Mouse (Mus musculus): ENCODE results near the gene Osbpl7.

Gene Osbpl7

DNA sequence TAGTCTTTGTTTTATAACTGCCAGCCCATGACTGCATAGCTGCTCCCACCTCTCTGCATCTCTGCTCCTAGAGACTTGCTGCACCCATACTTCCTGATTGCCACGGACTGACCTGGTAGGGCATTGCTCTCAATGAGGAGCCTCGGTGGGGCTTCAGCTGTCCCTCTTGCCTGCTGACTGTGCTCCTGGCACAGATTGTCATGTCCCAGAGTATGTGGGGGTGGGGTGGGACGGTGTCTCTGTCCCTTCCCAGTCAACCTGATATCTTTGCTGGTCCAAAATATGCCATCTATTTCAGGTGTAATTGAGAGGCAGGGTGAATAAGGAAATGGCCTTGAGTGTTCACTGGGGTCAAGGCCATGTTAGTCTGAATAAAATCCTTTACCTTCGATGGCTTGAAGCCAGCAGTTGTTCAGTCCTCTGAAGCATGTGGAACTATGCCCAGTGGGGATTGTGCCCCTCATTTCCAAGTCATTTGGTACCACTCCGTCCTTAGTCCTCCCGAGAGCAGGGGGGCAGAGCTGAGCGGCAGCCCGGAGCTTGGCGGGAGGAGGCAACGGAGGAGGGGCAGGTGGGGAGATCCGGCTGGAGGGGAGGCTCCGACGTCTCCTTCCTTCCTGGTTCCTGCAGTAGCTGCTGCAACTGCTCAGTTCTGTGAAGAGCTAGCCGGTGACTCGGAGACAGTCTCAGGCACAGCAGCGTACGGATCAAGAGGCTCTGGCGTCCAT is at the start of gene Osbpl7:
Osbpl7 (plus strand) TSS at position 413 of the 728 bp plus-strand sequence.
- DNase-seq (ENCODE audit: low read depth, low spot score) = peak; percentile 66

- no peak for DNase-seq (ENCODE audit: low read depth, low spot score)
Observed at GRCm38 (mm10) chr11:97003170-97003569, 47.3 kb upstream of the Osbpl7 start.

DNA sequence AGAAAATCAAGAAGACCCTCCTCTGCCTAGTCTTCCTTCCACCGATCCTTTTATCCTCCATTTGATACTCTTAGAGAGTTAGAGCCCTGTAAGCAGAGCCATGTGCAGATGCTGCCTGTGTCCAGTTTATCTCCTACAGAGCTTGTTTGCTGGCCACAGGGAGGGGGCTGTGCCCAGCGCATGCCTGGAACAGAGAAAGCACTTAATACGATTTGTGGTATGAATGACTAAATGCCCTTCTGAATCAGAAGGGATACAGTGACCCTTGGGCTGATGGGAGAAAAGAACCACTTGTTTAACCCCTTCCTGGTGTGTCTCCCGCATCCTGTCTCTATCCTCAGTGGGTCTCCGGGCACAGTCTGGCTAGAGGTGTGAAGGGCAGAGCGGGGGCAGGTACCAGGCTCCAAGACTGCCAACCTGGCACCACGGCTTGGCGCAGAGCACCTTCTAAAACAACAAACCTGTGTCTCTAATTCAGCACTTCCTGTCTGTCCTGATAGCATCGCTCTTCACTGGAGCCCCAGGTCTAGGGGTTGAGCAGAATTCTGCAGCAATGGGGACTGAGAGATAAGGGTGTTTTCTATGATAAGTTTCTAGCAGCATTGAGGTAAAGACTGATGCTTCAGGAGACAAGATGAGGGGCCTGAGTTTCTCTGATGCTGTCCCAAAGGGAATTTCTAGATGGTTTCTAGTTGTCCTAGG is 43.2 kb upstream of the Osbpl7 start:
- DNase-seq (ENCODE audit: low read depth, low spot score) = no peak

DNA sequence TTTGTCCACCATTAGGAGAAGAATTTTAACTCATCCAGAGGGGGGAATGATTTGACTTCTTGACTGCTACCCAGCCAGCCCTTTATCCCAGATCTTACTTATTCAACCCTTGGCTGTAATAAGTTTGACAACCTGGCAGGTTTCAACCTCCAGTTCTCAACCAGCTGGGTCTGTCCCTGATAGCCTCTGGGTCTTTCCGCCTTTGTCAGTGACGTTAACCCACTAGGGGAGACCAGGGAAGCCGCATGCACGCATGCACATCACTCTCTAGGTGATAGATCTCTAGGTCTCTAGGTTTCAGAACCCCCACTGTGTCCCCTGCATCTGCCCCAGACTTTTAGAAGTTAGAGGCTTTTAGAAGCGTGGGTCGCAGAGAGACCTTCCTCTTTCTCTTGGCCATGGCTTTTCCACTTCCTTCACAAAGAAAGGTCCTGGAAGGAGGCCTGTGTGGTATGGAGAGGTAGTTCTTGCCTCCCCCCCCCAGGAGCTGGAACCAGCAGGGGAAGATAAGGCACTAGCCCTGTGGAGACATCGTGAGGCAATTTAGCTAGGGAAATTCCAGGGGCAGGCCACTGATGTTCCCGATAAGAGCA is 41.1 kb upstream of the Osbpl7 start:
- DNase-seq (ENCODE audit: low read depth, low spot score) = no peak

GRCm38 (mm10) chr11:97013121-97013670 is 37.2 kb upstream of the Osbpl7 start, which contains the start of gene Sp6:
Sp6 (plus strand) TSS chr11:97013394.
- no peak for DNase-seq (ENCODE audit: low read depth, low spot score)

DNA sequence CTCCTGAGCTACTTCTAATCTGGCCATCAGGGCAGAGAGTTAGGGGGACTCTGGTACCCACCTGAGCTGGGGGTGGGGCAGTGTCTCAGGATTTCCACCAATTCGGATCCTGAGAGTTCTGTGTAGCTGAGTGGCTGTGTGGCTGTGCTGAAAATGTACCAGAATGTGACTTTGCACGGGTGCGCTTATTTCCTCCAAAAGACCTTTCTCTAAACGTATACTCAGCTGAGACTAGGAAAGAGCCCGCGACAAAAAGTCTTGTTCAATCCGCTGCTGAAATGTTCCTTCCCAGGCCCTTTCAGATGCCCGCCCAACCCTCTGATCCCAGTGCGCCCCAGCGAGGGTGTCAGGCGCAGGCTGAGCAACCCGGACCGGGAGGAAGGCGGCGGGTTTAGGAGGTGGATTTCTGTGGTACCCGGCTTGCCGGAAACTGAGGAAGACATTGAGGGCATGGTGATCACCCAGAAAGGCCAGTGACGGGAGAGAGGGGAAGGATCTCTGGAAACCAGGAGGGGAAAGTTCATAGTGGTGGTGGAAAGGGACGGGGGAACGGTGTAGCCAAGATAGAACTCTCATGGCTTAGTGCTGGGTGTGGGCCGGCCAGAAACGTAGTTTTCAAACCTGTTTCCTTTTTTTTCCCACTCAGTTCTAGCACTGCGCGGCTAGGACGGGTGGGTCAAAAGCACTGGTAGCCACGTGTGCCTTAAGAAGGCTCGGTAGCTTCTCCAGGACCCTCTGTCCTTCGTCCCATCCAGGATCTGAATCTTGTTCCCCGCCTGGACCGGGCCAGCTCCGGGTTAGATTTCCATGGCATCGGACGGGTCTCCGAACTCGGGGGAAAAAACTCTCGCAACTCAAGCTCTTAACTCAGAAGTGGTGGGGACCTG is 32.5 kb upstream of the Osbpl7 start:
- no peak for DNase-seq (ENCODE audit: low read depth, low spot score)

DNA sequence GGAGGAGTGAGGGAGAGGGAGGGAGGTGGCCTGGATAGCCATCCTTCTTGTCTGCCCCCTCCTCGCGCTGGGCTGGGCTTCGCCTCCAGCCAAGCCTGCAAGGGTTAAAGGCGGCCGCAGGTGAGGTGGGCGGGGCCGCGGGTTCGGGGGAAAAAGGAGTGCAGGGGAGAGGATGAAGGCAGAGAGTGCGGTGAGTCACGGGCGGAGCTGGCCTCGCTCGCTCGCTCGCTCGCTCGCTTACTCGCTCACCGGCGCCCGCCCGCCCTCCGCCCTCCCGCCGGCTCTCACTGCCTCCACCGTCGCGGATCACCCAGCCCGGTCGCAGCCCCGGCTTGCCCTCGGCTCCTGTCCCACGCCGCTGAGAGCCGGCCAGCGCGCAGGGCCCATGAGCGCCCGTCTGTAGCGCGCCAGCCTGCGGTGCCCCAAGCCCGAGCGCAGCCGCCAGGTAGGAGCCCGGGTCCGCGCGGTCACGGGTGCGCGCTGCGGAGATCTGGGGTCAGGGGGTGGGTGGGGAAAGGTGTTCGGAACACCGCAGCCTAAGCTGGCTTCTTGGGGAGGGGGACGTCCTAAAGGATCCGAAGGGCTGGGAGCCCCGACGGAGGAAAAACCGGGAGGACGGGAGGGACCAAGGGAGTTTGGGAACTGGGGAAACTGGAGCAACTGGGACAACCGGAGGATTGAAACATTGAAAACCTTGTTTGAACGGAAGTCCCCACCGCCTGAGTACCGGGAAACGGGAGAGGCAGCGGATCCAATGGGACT is 31.7 kb upstream of the Osbpl7 start:
- DNase-seq (ENCODE audit: low read depth, low spot score) = no peak

DNA sequence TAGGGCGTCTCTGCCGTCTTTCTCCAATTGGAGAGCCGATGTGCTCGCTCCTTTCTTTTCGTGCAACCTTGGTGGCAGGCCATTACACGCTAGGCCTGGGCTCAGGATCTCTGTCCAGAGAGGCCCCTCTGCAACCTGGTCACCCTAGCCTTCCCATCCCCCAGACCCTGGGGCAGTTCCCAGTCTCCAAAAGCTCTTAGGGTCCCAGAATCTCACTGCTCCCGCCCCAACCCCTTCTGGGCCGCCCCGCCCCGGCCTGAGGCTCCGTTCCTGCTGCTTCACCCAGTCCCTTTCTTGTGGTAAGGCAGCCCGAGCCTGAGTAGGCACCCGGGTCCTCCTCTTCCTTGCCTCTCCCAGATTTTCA is 31.1 kb upstream of the Osbpl7 start:
- no peak for DNase-seq (ENCODE audit: low read depth, low spot score)

DNA sequence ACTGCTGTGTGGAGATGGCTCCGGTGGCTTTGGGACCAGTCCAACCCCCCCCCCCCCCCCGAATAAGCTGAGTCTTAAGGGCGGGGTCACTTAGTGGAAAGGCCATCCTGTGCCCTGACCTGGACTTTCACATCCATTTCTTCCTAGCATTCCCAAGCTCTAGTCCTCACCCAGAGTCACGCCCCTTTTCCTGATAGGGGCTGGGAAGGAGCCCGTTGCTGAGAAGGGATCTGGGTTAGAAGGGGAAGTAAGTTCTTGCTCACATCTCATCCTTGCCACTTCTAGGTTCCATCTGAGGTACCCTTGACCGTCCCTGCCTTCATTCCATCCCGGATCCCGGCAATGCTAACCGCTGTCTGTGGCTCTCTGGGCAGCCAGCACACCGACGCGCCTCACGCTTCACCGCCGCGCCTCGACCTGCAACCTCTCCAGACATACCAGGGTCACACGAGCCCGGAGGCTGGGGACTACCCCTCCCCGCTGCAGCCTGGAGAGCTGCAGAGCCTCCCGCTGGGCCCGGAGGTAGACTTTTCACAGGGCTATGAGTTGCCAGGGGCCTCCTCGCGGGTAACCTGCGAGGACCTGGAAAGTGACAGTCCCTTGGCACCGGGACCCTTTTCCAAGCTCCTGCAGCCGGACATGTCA is 29.2 kb upstream of the Osbpl7 start:
- no peak for DNase-seq (ENCODE audit: low read depth, low spot score)

DNA sequence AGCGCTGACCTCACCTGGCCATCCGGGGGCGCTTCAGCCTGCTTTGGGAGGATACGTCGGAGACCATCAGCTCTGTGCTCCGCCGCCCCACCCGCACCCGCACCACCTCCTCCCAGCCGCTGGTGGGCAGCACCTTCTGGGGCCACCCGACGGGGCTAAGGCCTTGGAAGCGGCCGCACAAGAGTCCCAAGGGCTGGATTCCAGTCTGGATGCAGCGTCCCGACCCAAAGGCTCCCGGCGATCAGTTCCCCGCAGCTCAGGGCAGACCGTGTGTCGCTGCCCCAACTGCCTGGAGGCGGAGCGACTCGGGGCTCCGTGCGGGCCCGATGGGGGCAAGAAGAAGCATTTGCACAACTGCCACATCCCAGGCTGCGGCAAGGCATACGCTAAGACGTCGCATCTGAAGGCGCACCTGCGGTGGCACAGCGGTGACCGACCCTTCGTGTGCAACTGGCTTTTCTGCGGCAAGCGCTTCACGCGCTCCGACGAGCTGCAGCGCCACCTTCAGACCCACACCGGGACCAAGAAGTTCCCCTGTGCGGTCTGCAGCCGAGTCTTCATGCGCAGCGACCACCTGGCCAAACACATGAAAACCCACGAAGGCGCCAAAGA is 28.4 kb upstream of the Osbpl7 start:
- no peak for DNase-seq (ENCODE audit: low read depth, low spot score)

DNA sequence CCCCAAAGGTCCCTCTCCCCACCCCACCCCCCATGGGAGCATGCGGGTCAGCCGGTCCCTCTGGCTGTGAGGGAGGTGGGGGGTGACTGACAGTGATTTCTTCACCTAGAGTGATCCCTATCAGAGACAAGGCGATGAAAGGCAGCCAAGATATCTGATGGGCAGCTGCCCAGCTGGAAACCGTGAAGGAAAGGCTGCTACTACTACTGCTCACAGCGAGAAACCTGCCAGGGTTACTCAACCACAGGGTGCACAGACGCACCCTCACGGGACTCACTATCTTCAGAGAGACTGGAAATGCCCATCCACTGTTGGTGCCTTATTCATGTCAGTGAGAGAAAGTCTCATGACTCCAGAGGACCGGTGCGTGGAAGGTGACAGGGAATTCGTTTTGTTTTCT is 25.5 kb upstream of the Osbpl7 start:
- DNase-seq (ENCODE audit: low read depth, low spot score) = no peak

DNA sequence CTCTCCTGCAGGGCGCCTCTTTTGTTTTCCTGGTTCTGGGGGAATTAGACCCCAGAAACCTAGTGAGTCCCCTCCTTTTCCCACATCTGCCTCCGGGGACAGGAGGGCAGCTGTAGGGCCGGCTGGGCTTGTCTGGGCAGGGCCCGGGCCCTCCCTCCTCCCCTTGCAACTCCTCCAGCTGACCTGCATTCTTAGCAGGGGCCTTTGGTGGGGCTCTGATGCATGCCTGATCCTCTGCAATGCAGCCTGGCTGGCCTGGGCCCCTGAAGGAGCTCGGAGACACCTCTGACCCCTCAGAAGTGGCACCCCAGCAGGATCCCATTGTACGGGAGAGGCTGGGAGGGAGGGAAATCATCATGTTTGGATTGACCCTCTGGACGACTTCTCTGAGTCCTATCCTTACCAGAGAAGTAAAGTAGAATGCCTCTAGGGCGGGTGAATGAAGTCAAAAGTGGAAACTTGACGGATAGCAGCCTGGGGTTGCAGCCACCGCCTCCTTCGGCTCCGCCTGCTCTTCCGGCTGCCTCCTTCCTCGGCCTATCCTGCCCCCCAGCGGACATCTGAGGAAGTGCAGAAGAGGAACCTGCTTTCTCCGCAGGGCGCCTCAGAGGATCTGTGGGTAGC is 24.6 kb upstream of the Osbpl7 start:
- DNase-seq (ENCODE audit: low read depth, low spot score) = no peak

DNA sequence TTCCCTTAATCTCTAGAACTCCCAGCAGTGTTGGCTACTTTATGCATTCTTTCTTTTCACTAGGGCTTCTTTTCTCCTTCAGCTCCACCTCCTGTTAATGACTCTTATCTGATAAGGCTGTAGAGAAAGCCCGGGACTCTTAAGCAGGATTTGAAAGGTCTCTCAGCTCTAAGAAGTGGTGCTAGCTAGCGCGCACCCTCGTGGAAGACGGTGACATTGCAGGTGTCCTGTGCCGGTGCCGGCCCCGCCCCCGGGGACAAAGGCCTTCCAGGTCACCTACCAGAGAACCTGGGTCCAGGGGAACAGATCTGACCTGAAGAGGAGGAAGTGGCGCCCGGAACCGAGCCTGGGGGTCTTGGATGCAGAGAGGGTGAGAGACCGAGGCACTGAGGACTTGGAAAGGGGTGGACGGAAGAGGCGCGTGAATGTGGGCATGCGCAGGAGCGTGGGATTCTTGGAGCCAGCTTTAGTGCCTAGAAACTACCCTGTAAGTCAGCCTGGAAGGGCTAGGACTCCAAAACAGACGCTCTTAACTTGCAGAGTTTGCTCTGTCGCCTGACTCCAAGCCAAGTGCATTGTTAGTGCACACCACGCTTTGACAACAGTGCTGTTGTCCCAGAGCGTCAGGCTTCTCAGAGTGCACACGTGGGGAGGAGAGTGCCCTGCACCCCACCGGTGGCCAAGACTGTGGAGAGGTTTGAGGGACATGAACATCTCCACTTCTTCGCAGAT is 20.6 kb upstream of the Osbpl7 start, which contains the start of gene Scrn2:
Scrn2 (plus strand) TSS at position 253 of the 732 bp plus-strand sequence.
- DNase-seq (ENCODE audit: low read depth, low spot score) = no peak

DNA sequence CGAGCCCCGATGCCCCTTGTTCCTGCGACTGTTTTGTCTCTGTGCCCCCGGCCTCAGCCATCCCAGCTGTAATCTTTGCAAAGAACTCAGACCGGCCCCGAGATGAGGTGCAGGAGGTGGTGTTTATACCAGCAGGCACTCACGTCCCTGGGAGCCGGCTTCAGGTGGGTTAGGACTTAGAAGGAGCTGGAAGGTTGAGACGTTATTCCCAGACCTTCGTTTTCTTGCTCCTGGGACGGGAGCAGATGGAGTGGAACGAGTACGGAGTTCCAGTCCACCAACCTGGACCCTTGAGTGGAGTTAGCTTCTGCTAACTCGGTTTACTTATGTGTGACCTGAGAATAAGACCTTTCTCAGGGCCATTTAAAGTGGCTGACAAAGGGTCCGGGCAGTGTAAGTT is 20.0 kb upstream of the Osbpl7 start:
- DNase-seq (ENCODE audit: low read depth, low spot score) = no peak

GRCm38 (mm10) chr11:97031977-97032376 is 18.5 kb upstream of the Osbpl7 start:
- DNase-seq (ENCODE audit: low read depth, low spot score) = no peak

DNA sequence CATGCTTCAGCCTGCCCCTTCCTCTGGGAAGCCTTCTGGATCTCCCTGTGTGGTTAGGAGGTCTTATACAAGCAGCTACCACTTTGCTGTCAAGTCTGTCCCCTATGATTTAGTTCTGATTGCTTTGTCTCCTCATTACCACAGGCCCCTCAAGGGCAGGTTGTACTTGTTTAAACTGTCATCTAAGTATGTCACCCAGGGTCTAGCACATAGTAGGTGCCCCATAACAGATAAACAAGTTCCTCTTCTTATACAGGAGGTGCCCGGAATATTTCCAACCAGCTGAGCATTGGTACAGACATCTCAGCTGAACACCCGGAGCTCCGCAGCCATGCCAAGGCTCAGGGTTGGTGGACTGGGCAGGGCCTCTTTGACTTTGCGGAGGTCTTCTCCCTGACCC is 17.9 kb upstream of the Osbpl7 start:
- no peak for DNase-seq (ENCODE audit: low read depth, low spot score)

GRCm38 (mm10) chr11:97033781-97034180 is 16.6 kb upstream of the Osbpl7 start:
- no peak for DNase-seq (ENCODE audit: low read depth, low spot score)

GRCm38 (mm10) chr11:97036141-97036540 is 14.3 kb upstream of the Osbpl7 start:
- DNase-seq (ENCODE audit: low read depth, low spot score) = no peak

GRCm38 (mm10) chr11:97038881-97039280 is 11.5 kb upstream of the Osbpl7 start:
- no peak for DNase-seq (ENCODE audit: low read depth, low spot score)

All from brain, embryonic 18.5 days (tissue).